Mouse (Mus musculus): ENCODE data around the gene Eef1akmt3. TPM values are rescaled to one million over a fixed set of nuclear protein-coding genes. Genes with fewer than 3 reads are reported as not detected.
A peak's percentile ranks its signal among the peaks of the same experiment; 100 is the strongest.

Eef1akmt3 gene
- polyA plus RNA-seq, 2 experiments = 0.87 to 3.4 TPM

- Histone ChIP-seq H3K4me2 (replicated peaks; ENCODE audit: low read depth, low read length, severe bottlenecking) (peak overlapping the region; percentile 13), H3K4me3 (replicated peaks; ENCODE audit: low read length) (peak overlapping the region; percentile 9), H3K36me3 (ENCODE audit: control insufficient read depth, insufficient read depth, low read length) (peaks cover 11% of the 10 kb centered on the region), H3K9me3 (ENCODE audit: control insufficient read depth, low read length) (no peaks in the 10 kb centered on the region), H3K27me3 (ENCODE audit: control insufficient read depth, insufficient read depth, low read length) (peaks cover 43% of the 10 kb centered on the region), H3K9ac (ENCODE audit: low read depth, low read length, severe bottlenecking) (no peak overlapping the region), H3K27ac (replicated peaks; ENCODE audit: low read depth, low read length) (no peak overlapping the region), H3K4me1 (ENCODE audit: control insufficient read depth, insufficient read depth, low read length) (peaks cover 3% of the 10 kb centered on the region; the same call in 1 of the 2 replicates)
- TF ChIP-seq POLR2A (IDR thresholded peaks at IDR 0.05; ENCODE audit: borderline replicate concordance, extremely low read depth, insufficient read depth, insufficient read length) = no peak
- WGBS = 3% methylated on average over 29 of the region's 29 CpGs
- DNase-seq (ENCODE audit: low spot score) = no peak
- no peak for ATAC-seq (ENCODE audit: low FRiP score, low read depth)
Measured at GRCm38 (mm10) chr10:127049395-127050118, 8.2 kb upstream of the Eef1akmt3 start.

- H3K4me2 ChIP-seq (replicated peaks; ENCODE audit: low read depth, low read length, severe bottlenecking) = peak overlapping the region; percentile 13
- WGBS = 5% methylated on average over 35 of the region's 35 CpGs
- peaks cover 43% of the 10 kb centered on the region for H3K27me3 ChIP-seq (ENCODE audit: control insufficient read depth, insufficient read depth, low read length)
- H3K36me3 ChIP-seq (ENCODE audit: control insufficient read depth, insufficient read depth, low read length) = peaks cover 17% of the 10 kb centered on the region
- peaks cover 3% of the 10 kb centered on the region; the same call in 1 of the 2 replicates for H3K4me1 ChIP-seq (ENCODE audit: control insufficient read depth, insufficient read depth, low read length)
- ATAC-seq (ENCODE audit: low FRiP score, low read depth) (no peak), DNase-seq (ENCODE audit: low spot score) (no peak)
- H3K4me3 ChIP-seq (replicated peaks; ENCODE audit: low read length) = peak overlapping the region; percentile 9
- no peak overlapping the region for H3K27ac ChIP-seq (replicated peaks; ENCODE audit: low read depth, low read length)
- H3K9ac ChIP-seq (ENCODE audit: low read depth, low read length, severe bottlenecking) = no peak overlapping the region
- TF ChIP-seq POLR2A (IDR thresholded peaks at IDR 0.05; ENCODE audit: borderline replicate concordance, extremely low read depth, insufficient read depth, insufficient read length) = no peak
- no peaks in the 10 kb centered on the region for H3K9me3 ChIP-seq (ENCODE audit: control insufficient read depth, low read length)
Measured at GRCm38 (mm10) chr10:127048608-127049394, 7.5 kb upstream of the Eef1akmt3 start.

GRCm38 (mm10) chr10:127047954-127048353 is 6.6 kb upstream of the Eef1akmt3 start, which contains the start of gene Cyp27b1:
TSS of gene Cyp27b1 (plus strand) at chr10:127048250.
- Histone ChIP-seq H3K9ac (ENCODE audit: low read depth, low read length, severe bottlenecking) (no peak within 1 kb of the TSS), H3K27me3 (ENCODE audit: control insufficient read depth, insufficient read depth, low read length) (peaks cover 43% of the 10 kb centered on the region), H3K4me2 (replicated peaks; ENCODE audit: low read depth, low read length, severe bottlenecking) (peak within 1 kb of the TSS; percentile 13), H3K4me1 (ENCODE audit: control insufficient read depth, insufficient read depth, low read length) (peaks cover 3% of the 10 kb centered on the region; the same call in 1 of the 2 replicates), H3K27ac (replicated peaks; ENCODE audit: low read depth, low read length) (no peak within 1 kb of the TSS), H3K4me3 (replicated peaks; ENCODE audit: low read length) (peak within 1 kb of the TSS; percentile 9; the same call in 1 of the 2 replicates), H3K36me3 (ENCODE audit: control insufficient read depth, insufficient read depth, low read length) (peaks cover 22% of the 10 kb centered on the region), H3K9me3 (ENCODE audit: control insufficient read depth, low read length) (no peaks in the 10 kb centered on the region)
- WGBS = 32% methylated on average over 5 of the region's 5 CpGs
- no peak for DNase-seq (ENCODE audit: low spot score)
- TF ChIP-seq POLR2A (IDR thresholded peaks at IDR 0.05; ENCODE audit: borderline replicate concordance, extremely low read depth, insufficient read depth, insufficient read length) = no peak
- no peak for ATAC-seq (ENCODE audit: low FRiP score, low read depth)

GRCm38 (mm10) chr10:127043187-127043586 is 1.9 kb upstream of the Eef1akmt3 start:
- 92% methylated on average over 6 of the region's 6 CpGs for WGBS
- no peak overlapping the region for H3K4me3 ChIP-seq (replicated peaks; ENCODE audit: low read length)

GRCm38 (mm10) chr10:127042468-127043115 is 1.3 kb upstream of the Eef1akmt3 start:
- WGBS = 15% methylated on average over 5 of the region's 5 CpGs
- TF ChIP-seq POLR2A (IDR thresholded peaks at IDR 0.05; ENCODE audit: borderline replicate concordance, extremely low read depth, insufficient read depth, insufficient read length) = no peak
- peaks cover 12% of the 10 kb centered on the region for H3K4me1 ChIP-seq (ENCODE audit: control insufficient read depth, insufficient read depth, low read length)
- H3K4me3 ChIP-seq (replicated peaks; ENCODE audit: low read length) = peak overlapping the region; percentile 87
- ATAC-seq (ENCODE audit: low FRiP score, low read depth) (no peak), DNase-seq (ENCODE audit: low spot score) (no peak)
- H3K27me3 ChIP-seq (ENCODE audit: control insufficient read depth, insufficient read depth, low read length) = peaks cover 3% of the 10 kb centered on the region
- peaks cover 22% of the 10 kb centered on the region for H3K36me3 ChIP-seq (ENCODE audit: control insufficient read depth, insufficient read depth, low read length)
- H3K9me3 ChIP-seq (ENCODE audit: control insufficient read depth, low read length) = no peaks in the 10 kb centered on the region
- H3K9ac ChIP-seq (ENCODE audit: low read depth, low read length, severe bottlenecking) = peak overlapping the region; percentile 76
- peak overlapping the region; percentile 61; the same call in 1 of the 2 replicates for H3K27ac ChIP-seq (replicated peaks; ENCODE audit: low read depth, low read length)
- peak overlapping the region; percentile 94 for H3K4me2 ChIP-seq (replicated peaks; ENCODE audit: low read depth, low read length, severe bottlenecking)

More at GRCm38 (mm10) chr10:127043187-127043586, 1.9 kb upstream of the Eef1akmt3 start:
- no peak for DNase-seq (ENCODE audit: low spot score)
- Histone ChIP-seq H3K9ac (ENCODE audit: low read depth, low read length, severe bottlenecking) (no peak overlapping the region), H3K27me3 (ENCODE audit: control insufficient read depth, insufficient read depth, low read length) (peaks cover 9% of the 10 kb centered on the region), H3K9me3 (ENCODE audit: control insufficient read depth, low read length) (no peaks in the 10 kb centered on the region), H3K36me3 (ENCODE audit: control insufficient read depth, insufficient read depth, low read length) (peaks cover 22% of the 10 kb centered on the region), H3K4me2 (replicated peaks; ENCODE audit: low read depth, low read length, severe bottlenecking) (peak overlapping the region; percentile 94; the same call in 1 of the 2 replicates), H3K27ac (replicated peaks; ENCODE audit: low read depth, low read length) (no peak overlapping the region), H3K4me1 (ENCODE audit: control insufficient read depth, insufficient read depth, low read length) (peaks cover 12% of the 10 kb centered on the region)
- no peak for TF ChIP-seq POLR2A (IDR thresholded peaks at IDR 0.05; ENCODE audit: borderline replicate concordance, extremely low read depth, insufficient read depth, insufficient read length)
- no peak for ATAC-seq (ENCODE audit: low FRiP score, low read depth)
